Mouse (Mus musculus) midbrain, embryonic 12.5 days (tissue): ENCODE results near the gene Gadd45g. TPM values are rescaled to one million over a fixed set of nuclear protein-coding genes. Genes with fewer than 3 reads are reported as not detected.

ENCODE experiments used
- polyA plus RNA-seq: library from polyadenylated mRNA; unstranded; fragments of >200 nt; fragmentation: Nextera tagmentation; extraction: Ambion mirVana; gene quantifications from 2 replicates; pipeline ENCODE4 v1.2.1, GENCODE M21; 2016

Gene Gadd45g
- polyA plus RNA-seq, 1 experiment from 2014 or later = 354 TPM

Other genes with a start within 250 kb of the Gadd45g start
- gene Cks2, start 201.4 kb upstream of the Gadd45g start, polyA plus RNA-seq = 244 and 257 TPM in 2 replicates
- 35.2 and 39.3 TPM in 2 replicates for gene Secisbp2, start 195.0 kb upstream of the Gadd45g start, polyA plus RNA-seq
- gene Sema4d, start 52.9 kb upstream of the Gadd45g start, polyA plus RNA-seq = 4.9 and 6.6 TPM in 2 replicates